Mouse (Mus musculus) cerebellum, adult 9-11 months (tissue): Measurements from ENCODE around the gene Mgat4a.

Experiments used
- DNase-seq: peaks from one replicate; pipeline ENCODE4 v3.0.0; 2022

Gene Mgat4a

DNA sequence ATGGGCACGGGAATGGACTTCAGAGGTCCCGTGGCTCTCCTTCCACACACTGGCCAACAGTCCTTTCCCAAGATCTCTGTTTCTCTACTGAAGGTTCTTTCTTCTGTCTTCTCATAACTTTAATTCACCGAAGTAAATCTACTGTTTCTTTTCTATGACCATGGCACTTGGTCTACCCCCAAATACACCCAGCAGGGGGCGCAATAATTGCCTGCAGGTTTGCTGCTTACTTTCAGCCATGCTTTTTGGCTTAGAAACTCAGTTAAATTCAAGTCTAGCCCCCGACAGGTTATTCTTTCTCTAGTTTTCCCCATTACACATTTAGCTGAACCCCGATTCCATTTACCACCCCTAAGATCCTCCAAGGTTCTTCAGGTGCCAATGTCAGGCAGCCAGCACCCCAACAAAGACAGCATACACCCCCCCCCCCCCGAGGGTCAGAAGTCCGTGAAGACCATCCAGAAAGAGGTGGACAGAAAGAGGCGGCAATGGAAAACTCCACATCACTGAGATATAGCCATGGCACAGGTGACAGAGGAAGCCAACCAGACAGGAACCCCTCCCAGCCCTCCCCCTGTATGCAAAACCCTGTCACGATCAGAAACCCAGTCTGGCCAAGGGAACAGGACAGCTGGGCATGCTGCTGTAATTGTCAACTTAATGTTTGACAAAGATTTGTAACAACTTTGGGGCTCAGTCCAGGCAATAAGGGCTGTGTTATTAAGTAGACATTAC is 92.3 kb downstream of the Mgat4a start:
- no peak for DNase-seq

DNA sequence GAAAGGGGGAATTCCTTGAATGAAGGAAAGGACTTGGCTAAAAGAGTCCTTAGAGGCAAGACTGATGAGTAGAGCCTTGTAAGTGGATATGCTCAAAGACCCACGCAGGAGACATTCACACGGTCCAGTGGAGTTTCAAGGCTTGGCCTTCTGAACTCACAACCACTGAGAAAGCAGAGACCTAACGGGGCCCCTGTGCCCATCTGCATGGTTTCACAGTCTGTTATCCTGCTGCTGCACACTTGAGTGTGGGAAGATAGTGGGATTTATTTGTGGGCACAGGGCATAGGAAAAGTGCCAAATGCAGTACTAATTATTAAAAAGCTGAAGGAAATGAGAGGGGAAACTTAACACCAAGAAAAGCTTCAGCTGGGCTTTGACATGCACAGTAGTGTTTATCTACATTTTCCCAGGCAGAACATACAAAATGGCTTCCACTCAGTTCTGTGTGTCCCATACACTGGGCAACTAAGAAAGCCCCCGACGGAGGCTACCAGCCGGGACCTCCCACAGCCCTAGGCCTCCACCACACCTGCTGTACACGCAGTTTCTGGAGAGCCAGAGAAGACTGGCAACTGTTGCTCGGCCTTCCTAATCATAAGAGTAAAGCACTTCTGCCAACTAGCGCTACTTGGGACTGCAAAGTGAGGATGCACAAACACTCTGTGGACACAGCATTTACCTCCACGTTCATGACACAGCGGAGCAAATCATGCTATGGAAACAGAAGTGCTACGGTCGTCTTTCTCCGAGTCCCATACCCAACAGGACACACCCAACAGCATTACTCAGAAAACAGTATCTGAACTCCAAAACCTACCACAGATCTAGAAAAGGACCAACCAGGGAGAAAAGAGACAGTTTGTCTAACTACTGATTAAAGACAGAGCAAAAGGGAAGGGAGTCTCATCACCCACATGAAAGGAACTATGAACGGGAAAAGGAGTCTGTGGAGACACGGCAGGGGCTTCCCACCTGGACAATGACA is 97.7 kb downstream of the Mgat4a start:
- no peak for DNase-seq

DNA sequence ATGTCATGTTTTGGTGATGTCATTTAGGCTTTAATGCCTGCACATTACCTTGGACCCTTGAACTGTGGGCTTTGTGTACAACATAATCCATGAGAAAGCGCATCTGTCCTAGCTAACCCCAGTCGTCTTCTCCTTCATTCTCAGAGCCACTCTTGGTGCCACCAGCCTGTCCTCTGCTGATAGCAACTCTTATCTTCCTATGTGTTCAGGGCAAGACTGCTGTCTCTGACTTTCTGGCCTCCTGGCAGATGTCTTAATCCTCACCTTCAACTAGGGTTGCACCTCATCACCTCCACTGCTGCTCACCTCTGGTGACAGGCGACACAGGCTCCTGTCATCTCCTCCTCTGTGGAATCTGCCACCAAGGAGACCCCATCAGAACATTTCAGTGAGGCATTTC is 104.4 kb downstream of the Mgat4a start:
- DNase-seq, result no peak

DNA sequence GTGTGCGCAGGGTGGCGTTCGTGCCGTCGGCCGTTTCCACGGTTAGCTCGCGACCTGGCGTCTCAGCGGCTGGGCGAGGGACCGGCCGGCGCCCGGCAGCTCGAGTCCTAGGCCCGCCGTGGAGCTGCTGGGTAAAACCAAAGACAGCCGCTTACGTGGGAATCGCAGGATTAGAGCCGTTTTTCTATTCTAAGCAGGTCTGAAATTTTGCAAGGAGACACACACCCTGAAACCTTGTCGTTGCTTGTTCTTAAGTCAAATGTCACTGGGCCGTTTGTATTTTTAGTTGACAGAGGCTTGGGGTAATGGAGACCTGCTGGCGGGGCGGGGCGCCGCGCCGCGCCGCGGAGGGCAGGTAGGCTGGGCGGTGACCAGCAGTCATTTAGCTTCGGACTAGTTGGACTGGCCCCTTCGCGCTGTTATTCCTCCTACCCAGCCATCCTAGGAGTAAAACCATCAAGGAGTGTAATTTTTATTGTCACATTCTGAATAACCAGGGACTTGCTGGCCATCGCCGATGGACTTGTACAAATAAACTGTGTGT is 110.4 kb downstream of the Mgat4a start:
- DNase-seq, result no peak

DNA sequence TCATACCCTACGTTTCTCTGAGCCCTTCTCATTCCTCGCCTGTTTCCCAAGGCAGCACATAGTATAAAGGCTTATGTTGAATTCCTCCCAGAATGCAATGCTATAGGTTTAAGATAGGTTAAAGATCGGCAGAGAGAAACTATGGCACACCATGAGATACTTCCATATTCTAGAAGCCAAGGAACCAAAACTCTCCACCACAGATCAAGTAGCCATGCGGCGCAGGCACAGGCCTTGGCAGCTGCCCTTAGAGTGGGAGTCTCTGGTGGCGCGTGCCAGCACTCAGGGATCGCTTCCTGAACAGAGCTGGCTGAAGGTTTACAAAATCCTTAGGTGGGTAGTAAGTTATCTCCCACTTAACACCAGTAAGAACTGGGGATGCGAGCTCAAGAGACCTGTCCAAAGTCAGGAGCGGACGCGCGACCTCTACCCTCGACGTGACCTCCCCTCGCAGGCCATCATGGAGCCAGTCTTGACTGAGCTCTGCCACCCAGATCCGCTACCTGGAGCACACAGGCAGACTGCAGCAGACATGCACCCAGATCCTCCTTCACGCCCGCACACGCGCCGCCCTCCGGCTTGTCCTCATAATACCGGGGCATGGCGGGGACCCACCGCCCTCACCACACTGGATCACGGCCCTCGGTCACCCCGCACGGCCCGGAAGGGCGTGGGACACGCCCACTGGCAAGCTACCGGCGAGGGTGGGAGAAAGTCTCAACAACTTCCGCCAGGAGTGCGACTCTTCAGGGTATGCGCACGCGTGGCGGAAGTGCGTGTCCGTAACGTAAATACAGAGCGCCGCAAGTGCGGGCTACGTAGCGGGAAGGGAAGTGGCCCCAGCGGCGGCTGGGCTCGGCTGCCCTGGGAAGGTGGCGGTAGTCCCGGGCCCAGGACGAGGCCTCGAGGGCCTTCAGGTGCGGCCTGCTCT is 111.2 kb downstream of the Mgat4a start, which contains the start of the genes Coa5 and Unc50:
Gene Coa5 (minus strand): TSS at position 738 of the 931 bp plus-strand sequence.
Gene Unc50 (plus strand): TSS at position 774 of the 931 bp plus-strand sequence.
- peak; percentile 96 for DNase-seq

DNA sequence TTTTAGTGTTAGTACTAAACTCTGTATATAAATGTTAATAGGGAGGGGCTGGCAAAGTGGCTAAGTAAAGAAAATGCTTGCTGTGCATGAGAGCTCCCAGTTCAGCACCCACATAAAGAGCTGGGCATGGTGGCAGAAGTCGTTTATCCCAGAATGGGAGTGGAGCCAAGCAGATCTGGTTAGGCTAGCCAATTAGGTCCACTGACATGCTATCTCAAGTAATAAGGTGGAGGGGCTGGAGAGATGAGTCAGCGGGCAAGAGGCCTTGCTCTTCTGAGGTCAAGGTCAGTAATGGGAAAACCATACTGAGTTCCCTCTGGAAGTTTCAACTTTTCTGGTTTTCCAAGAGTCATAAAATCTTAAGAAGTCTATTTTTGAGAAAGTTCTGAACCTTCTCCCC is 111.9 kb downstream of the Mgat4a start:
- peak; percentile 47 for DNase-seq

DNA sequence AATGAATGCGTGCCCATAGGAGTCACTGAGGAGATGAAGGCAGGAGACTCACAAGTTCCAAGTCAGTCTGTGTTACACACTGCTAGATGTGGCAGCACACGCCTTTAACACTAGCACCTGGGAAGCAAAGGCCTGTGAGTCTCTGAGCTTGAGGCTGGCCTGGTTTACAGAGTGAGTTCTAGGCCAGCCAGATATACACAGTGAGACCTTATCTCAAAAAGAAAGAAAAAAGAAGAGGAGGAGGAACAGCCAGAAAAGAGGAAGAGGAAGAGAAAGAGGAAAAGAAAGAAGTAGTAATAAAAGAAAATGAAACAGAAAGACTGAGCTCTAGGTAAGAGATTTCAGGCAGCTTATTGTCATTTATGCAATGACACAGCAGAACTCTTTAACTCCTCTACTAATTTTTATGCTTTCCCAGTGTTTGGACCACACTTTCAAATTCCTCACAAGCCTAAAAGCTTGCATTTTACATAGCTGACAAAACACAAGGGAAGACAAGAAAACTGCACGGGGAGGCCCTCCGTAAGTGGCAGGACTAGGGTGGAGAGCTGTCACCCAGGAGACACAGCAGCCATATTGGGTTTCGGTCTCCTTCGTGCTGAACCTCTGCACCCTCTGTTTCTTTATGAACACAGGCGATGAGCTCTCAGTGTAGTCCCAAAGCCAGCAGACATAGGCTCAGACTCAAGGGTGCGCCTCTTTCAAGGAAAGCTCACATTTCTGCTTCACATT is 113.5 kb downstream of the Mgat4a start:
- no peak for DNase-seq

DNA sequence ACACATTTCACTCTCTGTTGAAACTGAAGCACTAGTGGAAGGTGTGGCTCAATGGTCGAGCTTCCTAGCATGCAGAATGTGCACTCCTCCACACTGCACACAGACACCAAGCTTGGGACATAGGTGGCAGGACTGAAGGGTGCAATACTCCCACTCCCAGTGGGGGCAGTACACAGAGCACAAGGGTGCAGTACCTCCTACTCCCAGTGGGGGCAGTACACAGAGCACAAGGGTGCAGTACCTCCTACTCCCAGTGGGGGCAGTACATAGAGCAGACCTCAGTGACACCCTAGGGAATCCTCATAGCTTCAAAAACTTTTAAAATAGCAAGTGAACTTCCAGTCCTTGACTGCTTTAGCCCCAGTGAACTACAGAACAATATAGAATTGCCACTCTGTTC is 121.4 kb downstream of the Mgat4a start:
- DNase-seq, result no peak

DNA sequence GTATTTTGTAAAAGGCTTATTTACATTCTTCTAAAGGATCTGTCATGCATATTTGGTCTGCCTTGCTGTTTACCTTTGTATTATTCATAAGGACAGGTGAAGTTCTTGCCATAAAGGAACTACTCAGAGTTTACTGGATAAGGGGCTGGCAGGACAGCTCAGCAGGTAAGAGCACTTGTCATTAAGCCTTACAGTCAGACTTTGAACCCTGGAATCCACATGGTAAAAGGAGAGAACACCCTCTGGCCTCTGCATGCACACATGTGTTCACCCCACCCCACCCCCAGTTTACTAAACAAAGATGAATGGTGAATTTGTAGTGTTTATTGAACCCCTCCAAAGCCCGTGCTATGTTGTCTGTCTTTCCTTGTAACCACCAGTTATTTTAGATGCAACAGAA is 125.4 kb downstream of the Mgat4a start:
- DNase-seq, result no peak

DNA sequence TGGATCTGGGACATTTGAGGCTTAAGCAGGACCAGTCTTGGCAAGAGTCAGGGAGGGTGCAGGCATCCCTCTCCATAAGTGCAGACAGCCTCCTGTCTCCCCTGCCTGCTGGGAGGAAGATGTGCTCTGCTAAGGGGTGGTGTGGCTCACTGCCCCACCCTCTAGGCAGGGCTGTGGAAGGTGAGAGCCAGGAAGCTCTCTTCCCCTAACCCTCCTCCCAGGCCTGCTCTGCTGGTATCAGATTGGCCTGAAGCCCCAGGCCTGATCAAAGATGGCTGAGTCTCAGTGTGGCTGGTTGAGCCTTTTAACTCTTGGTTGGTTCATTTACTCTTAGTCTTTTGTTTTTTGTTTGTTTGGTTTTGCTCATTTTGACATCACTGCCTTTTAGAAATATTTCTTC is 131.2 kb downstream of the Mgat4a start:
- peak; percentile 43 for DNase-seq

DNA sequence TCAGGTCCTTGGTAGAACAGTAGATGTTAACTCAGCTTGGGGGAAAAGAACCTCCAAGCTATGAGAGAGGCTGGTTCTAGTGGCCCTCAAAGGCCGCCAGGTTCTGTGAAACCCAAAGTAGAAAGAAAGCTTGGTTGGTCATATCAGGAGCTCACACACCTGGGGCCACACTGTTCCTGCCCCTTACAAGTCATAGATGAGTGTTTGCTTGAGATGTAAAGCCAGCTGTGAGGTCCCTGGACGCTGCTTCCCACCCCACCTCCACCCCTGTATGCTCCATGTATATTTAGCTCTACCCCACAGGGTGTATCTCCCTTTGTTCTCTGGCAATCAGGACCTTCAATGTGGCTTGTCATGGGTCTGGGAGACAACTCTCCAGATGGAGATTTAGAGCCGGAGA is 132.1 kb downstream of the Mgat4a start:
- no peak for DNase-seq

DNA sequence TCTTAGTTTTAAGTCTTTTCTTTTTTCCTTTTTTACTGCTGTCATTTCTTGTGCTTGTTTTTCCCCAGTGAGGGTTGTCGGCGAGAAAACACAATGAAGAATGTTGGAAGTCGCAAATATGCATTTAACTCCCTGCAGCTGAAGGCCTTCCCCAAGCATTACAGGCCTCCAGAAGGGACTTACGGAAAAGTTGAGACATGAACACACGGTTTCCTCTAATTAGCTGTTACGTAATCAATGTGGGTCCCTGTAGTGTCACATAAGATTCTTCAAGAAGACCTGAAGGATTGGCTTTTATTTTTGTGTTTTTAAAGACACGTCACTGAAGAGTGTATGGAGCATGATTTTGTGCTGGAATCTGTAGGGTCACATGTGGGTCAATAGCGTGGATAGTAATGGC is 132.8 kb downstream of the Mgat4a start:
- no peak for DNase-seq

DNA sequence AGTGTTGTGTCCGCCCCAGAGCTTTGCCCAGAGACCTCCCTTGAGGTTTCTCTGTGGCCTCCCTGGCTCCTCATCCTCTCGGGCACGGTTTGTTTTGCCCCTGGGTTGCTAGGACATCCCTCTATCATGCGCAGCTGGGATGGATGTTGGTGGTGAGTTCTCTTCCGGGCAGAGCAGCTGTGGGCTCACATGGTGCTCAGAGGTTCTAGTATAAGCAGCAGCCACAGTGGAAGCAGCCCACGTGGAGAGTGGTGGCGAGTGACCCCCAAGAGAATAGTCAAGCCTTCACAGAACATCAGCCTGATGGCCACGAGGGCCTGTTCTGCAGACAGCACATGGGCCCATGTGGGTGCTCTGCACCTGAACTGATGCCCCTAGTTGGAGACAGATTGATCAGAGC is 133.6 kb downstream of the Mgat4a start:
- DNase-seq, result no peak

DNA sequence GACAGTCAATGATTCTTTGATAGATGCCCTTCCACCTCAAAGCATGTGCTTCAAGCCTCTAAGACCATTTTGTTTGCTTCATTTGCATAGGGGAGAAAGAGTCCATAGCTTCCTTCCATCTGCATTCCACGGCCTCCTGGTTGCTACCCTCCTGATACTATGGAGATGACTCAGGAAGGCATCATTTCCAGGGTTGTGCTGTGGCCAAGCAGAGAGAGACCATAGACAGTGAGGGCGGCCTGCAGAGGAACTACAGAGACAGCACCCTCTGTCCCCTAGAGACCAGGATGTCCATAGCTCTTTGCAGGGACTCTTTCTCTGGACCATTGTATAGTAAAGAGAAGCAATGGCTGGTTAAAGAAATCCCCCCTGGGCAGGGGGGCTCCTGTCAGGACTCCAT is 135.7 kb downstream of the Mgat4a start:
- DNase-seq, result no peak

DNA sequence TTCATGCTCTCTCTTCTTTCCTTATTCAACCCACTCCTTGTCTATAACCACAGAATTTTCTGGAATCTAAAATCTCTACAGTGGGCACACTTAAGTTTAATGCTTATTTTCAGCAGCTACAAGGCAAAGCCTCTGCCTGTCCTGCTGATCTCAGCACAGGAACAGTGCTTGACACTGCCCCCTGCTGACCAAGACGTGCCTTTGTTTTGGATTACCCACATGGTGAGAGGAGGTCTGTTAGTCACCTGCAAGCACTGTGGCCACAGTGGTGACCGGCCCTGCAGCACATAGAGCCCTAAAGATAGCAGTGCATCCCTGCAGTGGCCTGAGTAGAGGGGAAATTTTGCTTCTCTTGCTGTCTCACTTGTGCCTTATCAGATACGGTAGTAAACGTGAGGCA is 139.1 kb downstream of the Mgat4a start:
- DNase-seq, result peak; percentile 77

DNA sequence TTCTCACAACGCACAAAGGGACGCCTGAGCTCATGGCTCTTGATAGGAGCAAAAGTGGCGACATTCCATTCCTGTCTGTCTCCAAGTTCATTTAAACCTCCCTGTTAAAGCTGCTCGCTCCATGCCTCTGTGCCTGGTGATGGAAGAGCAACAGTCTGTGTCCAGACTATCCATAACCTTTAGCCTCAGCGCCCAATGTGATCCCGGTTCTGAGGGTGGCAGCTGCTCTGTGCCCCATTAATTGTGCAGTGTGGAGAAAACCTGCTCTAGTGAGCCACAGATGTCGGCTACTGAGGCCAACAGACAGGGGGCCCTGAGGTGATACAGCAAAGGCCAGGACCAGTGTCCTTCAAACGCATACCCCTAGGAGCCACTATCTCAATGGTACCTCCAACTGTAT is 141.1 kb downstream of the Mgat4a start:
- no peak for DNase-seq

DNA sequence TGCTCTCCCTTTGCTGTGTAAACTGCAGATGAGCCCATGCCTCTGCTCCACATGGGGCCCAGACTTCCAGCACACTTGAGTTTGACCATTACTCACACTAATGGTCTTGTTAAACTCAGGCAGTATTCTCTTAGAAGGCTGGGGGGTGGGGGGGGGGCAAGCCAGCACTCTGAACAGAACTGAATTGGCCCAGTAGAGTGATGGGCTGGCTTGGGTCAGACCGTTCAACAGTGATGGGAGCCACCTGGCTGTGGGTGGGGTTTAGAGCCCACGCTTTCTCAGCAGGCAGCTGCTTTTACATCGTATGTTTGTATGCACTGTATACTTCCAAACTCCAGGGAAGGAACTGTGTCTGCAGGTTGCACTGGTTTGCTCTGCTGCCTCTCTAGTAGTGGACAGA is 141.9 kb downstream of the Mgat4a start:
- DNase-seq, result no peak

DNA sequence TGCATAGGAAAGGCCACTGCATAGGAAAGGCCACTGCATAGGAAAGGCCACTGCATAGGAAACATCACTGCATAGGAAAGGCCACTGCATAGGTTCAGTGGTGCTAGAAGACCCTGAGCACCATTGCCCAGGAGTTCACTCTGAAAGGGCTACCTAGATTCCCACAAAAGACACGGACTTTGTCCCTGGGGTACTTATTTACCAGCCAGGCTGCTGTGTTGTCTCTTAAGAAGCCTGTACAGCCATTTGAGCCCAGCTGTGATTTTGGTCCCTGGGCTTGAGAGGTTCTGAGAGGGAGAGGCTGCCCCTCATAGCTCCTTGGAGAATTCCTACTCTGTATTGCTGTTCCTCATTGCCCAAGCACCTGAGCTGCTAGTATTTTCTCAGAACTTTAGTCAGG is 144.3 kb downstream of the Mgat4a start:
- no peak for DNase-seq

DNA sequence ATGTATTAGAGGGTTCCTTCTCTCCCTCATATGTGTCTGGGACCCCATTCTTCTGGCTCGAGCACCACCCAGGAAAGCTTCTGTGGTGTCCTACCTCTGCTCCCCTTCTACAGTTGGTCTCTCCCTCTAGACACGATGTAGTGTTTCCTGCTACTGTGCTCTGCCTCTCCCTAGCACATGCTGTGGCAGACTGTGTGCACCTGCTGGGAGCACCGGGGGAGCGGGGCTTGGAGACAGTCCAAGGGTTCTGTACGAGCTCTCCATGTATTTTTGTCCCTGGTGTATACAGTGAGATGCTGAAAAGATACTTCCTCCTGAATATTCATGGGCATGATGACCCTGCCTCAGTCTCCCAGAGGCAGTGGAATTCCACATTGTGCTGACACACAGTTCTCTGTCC is 147.6 kb downstream of the Mgat4a start:
- no peak for DNase-seq
